Mouse (Mus musculus) erythroblast, embryonic 14.5 days (primary cell): Measurements from ENCODE around the gene Gstz1.

Experiments used
- GATA1 ChIP-seq: IDR thresholded peaks from 2 replicates; pipeline ENCODE4 v1.6.1; 2012; ENCODE audit warnings: low read length, inconsistent platforms, mixed read lengths
- TAL1 ChIP-seq: IDR thresholded peaks from 3 replicates; pipeline ENCODE4 v1.6.1; 2012; ENCODE audit warnings: low read length, inconsistent platforms, mixed read lengths

DNA sequence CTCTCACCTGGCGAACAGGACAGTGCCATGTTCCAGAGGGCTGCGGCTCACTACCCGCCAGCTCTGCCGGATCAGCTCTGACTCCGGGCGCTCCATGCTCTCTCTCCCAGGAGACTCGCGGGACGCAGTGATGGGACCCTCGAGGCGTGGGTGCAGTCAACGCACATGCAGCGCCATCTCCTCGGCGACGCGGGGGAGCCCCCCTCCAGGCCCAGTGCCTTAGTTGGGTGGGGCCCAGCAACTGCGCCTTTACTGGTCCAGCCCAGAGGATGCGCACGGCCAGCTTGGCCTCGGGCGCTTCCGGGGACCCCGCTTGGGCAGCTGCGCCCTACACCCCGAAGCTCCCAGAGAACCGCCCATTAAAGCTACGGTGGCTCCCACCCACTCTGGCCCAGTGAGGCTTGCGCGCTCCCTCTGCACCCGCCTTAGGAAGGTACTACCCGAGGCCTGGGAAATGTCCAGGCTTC, 44.8 kb upstream of the Gstz1 start, which contains the start of gene Ngb:
- TF ChIP-seq TAL1 (no peak), GATA1 (no peak)
